Mouse (Mus musculus) liver, adult 2 months (tissue): ENCODE measurements around the gene Rundc3a. TPM values are rescaled to one million over a fixed set of nuclear protein-coding genes. Genes with fewer than 3 reads are reported as not detected.

Experiments
- DNase-seq: peaks from one replicate; pipeline ENCODE4 v3.0.0-alpha.2; 2011; ENCODE audit warnings: low read depth, low spot score; ENCODE audit errors: extremely low read depth
- H3K27ac ChIP-seq: fragments of 200-500 bp; replicated peaks from 2 replicates; pipeline ENCODE4 v1.5.1; 2012; ENCODE audit warnings: low read depth, mild to moderate bottlenecking, control low read depth, inconsistent platforms, low read length; ENCODE audit not compliant: insufficient read depth
- H3K27me3 ChIP-seq: fragments of 200-500 bp; 2 replicates; pipeline ENCODE4 v1.6.1; 2012; ENCODE audit warnings: mild to moderate bottlenecking, moderate library complexity, low read length, inconsistent platforms; ENCODE audit not compliant: control insufficient read depth, insufficient read depth
- H3K36me3 ChIP-seq: fragments of 200-500 bp; 2 replicates; pipeline ENCODE4 v1.6.1; 2012; ENCODE audit warnings: low read length, inconsistent platforms; ENCODE audit not compliant: control insufficient read depth, insufficient read depth
- H3K4me1 ChIP-seq: fragments of 200-500 bp; 2 replicates; pipeline ENCODE4 v1.6.1; 2011; ENCODE audit warnings: low read length; ENCODE audit not compliant: control insufficient read depth, insufficient read depth
- H3K4me3 ChIP-seq: fragments of 200-500 bp; 2 replicates; pipeline ENCODE4 v1.5.1; 2011; ENCODE audit warnings: low read depth, mild to moderate bottlenecking, control low read depth, low read length, moderate library complexity; ENCODE audit not compliant: insufficient read depth
- H3K79me2 ChIP-seq: fragments of 200-500 bp; 2 replicates; pipeline ENCODE4 v1.6.1; 2012; ENCODE audit warnings: inconsistent platforms, mild to moderate bottlenecking, low read length, moderate library complexity; ENCODE audit not compliant: control insufficient read depth, insufficient read depth
- H3K9ac ChIP-seq: fragments of 200-500 bp; 2 replicates; pipeline ENCODE4 v1.6.1; 2012; ENCODE audit warnings: low read depth, mild to moderate bottlenecking, control low read depth, inconsistent platforms, low read length
- CTCF ChIP-seq: fragments of 200-500 bp; IDR thresholded peaks from 2 replicates; pipeline ENCODE4 v1.5.1; 2011; ENCODE audit warnings: low read depth, low read length, control low read depth
- POLR2A ChIP-seq: fragments of 200-500 bp; IDR thresholded peaks from 2 replicates; pipeline ENCODE4 v1.6.1; 2011; ENCODE audit warnings: low read length, control low read depth; ENCODE audit not compliant: insufficient read depth; ENCODE audit errors: extremely low read depth
- WGBS: fragments of 180-500 bp; shearing (Covaris S2); methylation state at CpG from one replicate; pipeline ENCODE4 v1.1.7; 2018; 5-methylcytosine and 5-hydroxymethylcytosine counted together
- polyA plus RNA-seq: library from polyadenylated mRNA; depleted of rRNA; stranded (reverse); fragments of >200 nt; gene quantifications from 2 replicates; pipeline ENCODE4 v1.2.3, GENCODE M21; 2012
- total RNA-seq: library from RNA; depleted of rRNA; stranded (reverse); fragments of >200 nt; gene quantifications from 2 replicates; pipeline ENCODE4 v1.2.3, GENCODE M21; 2014

The Rundc3a gene
- total and polyA plus RNA-seq, 2 experiments, result 1.0 to 2.1 TPM

DNA sequence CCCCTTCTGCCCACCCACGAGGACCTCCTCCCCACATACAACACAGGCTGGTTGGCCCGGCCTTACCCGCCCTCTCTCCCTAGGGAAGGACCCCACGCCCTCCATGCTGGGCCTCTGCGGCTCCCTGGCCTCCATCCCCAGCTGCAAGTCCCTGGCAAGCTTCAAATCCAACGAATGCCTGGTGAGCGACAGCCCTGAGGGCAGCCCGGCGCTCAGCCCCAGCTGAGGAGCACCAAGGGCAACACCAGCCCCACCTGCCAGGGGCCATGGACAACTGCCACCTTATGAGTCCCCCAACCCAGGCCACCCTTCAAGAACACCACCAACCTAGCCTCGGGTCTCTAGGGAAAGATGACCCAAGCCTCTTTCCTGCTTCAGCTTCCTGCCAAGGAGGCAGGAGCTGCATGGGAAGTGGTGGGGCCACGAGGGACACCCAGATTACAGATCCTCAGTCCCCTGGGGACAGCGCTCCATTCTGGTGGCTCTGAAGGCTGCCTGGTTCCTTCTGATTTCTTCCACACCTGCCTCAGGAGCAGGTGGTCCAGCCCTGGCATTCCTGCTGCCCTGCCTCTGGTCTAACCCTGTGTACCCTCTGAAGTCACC is 8.8 kb downstream of the Rundc3a start:
- peaks cover 16% of the 10 kb centered on the region; the same call in 1 of the 2 replicates for H3K4me1 ChIP-seq
- TF ChIP-seq CTCF (no peak), POLR2A (0 out of 2 replicates have a peak, but pooled peaks have one; percentile 7)
- no peak overlapping the region for H3K27ac ChIP-seq
- H3K4me3 ChIP-seq, result no peak overlapping the region
- H3K27me3 ChIP-seq, result no peaks in the 10 kb centered on the region
- 70% methylated on average over 12 of the region's 12 CpGs for WGBS
- no peak overlapping the region for H3K9ac ChIP-seq
- H3K36me3 ChIP-seq, result peaks cover 15% of the 10 kb centered on the region
- DNase-seq, result no peak
- peaks cover 7% of the 10 kb centered on the region; the same call in 1 of the 2 replicates for H3K79me2 ChIP-seq

DNA sequence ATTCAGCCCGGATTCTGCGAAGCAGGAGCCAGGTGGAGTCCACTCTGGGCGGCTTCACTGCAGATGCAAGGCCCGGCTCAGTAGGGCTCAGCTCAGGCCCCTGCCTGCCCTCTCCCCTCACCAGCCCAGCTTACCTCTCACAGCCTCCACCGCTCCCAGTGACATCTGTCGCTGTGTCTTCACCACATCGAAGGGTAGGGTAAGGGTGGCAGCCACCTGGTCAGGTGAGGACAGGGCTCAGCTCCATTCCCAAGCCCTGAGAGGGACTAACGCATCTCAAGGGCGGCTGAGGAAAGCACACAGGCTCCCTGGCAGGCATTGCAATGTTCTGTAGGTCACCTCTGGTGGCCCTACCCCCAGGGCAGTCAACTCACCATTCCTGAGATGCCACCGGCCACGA is 10.5 kb downstream of the Rundc3a start:
- H3K4me3 ChIP-seq, result no peak overlapping the region
- H3K4me1 ChIP-seq, result peaks cover 16% of the 10 kb centered on the region; the same call in 1 of the 2 replicates
- no peaks in the 10 kb centered on the region for H3K27me3 ChIP-seq
- H3K9ac ChIP-seq, result peak overlapping the region; percentile 2
- H3K27ac ChIP-seq, result peak overlapping the region; percentile 66
- TF ChIP-seq CTCF (no peak), POLR2A (no peak)
- H3K36me3 ChIP-seq, result peaks cover 15% of the 10 kb centered on the region
- no peak for DNase-seq
- peaks cover 7% of the 10 kb centered on the region; the same call in 1 of the 2 replicates for H3K79me2 ChIP-seq
- 92% methylated on average over 11 of the region's 11 CpGs for WGBS

DNA sequence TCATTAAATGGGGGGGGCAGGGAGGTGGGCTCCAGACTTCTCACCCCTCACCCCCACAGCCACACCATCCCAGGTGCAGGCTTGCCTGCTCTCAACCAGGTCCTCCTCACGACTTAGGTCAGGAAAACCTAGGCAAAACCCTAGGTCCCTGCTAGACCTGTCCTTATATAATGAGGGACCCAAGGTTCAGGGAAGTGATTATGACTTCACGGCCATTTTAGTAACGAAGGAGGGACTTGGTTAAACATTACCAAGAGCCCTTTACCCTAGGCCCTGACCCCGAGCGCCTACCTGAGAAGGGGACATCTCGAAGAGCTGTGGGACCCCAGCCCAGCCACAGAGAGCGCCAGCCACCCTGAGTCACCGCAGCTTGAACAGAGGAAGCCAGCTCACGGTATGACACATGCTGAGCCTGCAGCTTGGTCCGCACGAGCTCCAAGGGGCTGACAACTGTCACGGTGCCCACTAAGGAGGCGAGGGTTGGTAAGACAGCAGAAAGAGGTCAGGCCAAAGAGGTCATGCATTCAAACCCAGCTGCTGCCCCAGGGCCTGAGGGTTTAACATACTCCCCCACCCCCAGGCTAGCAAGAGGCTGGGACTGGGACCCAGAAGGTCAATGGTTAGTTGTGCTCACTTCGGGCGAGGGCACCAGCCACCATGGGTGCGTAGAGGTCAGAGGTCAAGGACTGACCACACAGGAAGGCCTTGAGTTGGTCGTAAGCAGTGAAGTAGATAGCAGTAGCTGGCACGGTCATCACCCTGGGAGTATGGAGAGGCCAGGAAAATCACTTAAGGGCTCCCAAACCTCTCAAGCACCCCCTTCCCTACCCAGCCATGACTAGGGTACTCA is 11.2 kb downstream of the Rundc3a start:
- H3K9ac ChIP-seq, result peak overlapping the region; percentile 73
- H3K79me2 ChIP-seq, result peaks cover 7% of the 10 kb centered on the region; the same call in 1 of the 2 replicates
- DNase-seq, result peak; percentile 76
- peak overlapping the region; percentile 74 for H3K27ac ChIP-seq
- peak overlapping the region; percentile 57 for H3K4me3 ChIP-seq
- 29% methylated on average over 18 of the region's 18 CpGs for WGBS
- TF ChIP-seq CTCF, result no peak
- no peak for TF ChIP-seq POLR2A
- peaks cover 15% of the 10 kb centered on the region for H3K36me3 ChIP-seq
- peaks cover 16% of the 10 kb centered on the region; the same call in 1 of the 2 replicates for H3K4me1 ChIP-seq
- H3K27me3 ChIP-seq, result no peaks in the 10 kb centered on the region

DNA sequence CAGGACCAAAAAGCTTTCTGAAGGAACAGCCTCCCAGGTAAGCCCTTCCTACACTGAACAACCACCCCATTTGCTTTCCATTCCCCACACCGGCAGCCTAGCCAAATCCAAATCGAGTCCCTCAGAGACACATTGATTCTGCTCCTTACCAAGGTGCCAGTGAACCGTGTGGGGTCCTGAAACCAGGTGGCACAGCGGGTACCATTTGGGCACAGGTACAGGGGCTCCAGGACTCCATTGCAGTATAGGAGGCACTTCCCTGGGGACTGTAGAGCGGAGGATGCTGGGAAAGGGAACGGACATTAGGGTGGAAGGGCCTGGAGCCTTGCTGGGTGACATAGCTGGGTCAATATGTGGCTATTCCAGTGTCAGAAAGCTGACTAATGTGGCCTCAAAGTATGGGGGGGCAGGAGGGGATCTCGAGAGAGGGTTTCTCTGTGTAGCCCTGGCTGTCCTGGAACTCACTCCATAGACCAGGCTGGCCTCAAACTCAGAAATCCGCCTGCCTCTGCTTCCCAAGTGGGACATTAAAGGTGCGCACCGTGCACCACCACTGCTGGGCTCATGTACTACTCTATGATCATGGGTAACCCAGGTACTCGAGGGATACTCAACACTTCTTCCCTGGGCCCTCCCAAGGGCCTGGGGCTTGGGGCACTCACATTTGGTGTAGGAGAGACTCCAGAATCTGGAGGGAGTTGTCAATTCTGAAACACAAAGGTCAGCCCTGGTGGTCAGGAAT is 12.5 kb downstream of the Rundc3a start:
- 34% methylated on average over 11 of the region's 11 CpGs for WGBS
- peaks cover 18% of the 10 kb centered on the region for H3K4me1 ChIP-seq
- H3K27ac ChIP-seq, result peak overlapping the region; percentile 97
- TF ChIP-seq CTCF, result no peak
- no peak for TF ChIP-seq POLR2A
- peaks cover 15% of the 10 kb centered on the region for H3K36me3 ChIP-seq
- peak overlapping the region; percentile 97 for H3K9ac ChIP-seq
- H3K79me2 ChIP-seq, result peaks cover 7% of the 10 kb centered on the region; the same call in 1 of the 2 replicates
- DNase-seq, result no peak
- no peaks in the 10 kb centered on the region for H3K27me3 ChIP-seq
- H3K4me3 ChIP-seq, result peak overlapping the region; percentile 90

DNA sequence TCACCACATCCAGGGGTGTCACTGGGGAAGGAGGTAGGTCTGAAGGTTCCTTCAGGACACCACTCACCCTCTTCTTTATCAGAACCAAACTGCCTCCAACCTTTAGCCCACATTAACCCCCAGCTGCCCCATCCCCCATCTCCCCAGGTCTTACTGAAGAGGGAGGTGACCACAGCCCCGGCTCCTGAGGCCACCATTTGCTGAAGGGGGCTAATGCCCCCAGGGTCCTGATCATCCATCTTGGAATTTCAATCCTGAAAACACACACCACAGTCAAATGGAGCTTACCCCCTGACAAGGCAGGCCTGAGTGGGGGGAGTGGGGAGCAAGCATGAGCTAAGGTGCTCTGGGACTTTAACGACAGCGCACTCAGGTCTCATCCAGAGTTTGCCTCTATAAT is 13.2 kb downstream of the Rundc3a start:
- peak overlapping the region; percentile 97 for H3K9ac ChIP-seq
- peak overlapping the region; percentile 90 for H3K4me3 ChIP-seq
- peaks cover 24% of the 10 kb centered on the region for H3K4me1 ChIP-seq
- H3K27me3 ChIP-seq, result no peaks in the 10 kb centered on the region
- H3K36me3 ChIP-seq, result peaks cover 15% of the 10 kb centered on the region
- H3K79me2 ChIP-seq, result peaks cover 7% of the 10 kb centered on the region; the same call in 1 of the 2 replicates
- DNase-seq, result no peak
- WGBS, result 6% methylated on average over 3 of the region's 3 CpGs
- TF ChIP-seq CTCF, result no peak
- no peak for TF ChIP-seq POLR2A
- H3K27ac ChIP-seq, result peak overlapping the region; percentile 97
